Mouse (Mus musculus): ENCODE data around the gene Zc3h4. TPM values are rescaled to one million over a fixed set of nuclear protein-coding genes. Genes with fewer than 3 reads are reported as not detected.
A peak's percentile ranks its signal among the peaks of the same experiment; 100 is the strongest.

Zc3h4 gene
- polyA plus RNA-seq, 1 experiment from 2014 or later = 10.4 TPM

GRCm38 (mm10) chr7:16465568-16465967 lies 64.9 kb downstream of the Zc3h4 start:
- Histone ChIP-seq H3K4me1 (ENCODE audit: control insufficient read depth, insufficient read depth, low read length) (no peaks in the 10 kb centered on the region), H3K36me3 (ENCODE audit: control insufficient read depth, insufficient read depth, low read length) (no peaks in the 10 kb centered on the region), H3K9ac (ENCODE audit: low read length) (no peak overlapping the region), H3K27ac (ENCODE audit: low read length) (no peak overlapping the region), H3K9me3 (replicated peaks; ENCODE audit: control insufficient read depth, low read length) (no peaks in the 10 kb centered on the region), H3K4me3 (replicated peaks; ENCODE audit: low read length) (no peak overlapping the region), H3K27me3 (ENCODE audit: control insufficient read depth, insufficient read depth, low read length) (peaks cover 8% of the 10 kb centered on the region; the same call in 1 of the 2 replicates), H3K4me2 (ENCODE audit: low read depth, low read length) (no peak overlapping the region)
- WGBS = 90% methylated on average over 5 of the region's 5 CpGs
- ATAC-seq (ENCODE audit: insufficient read depth, low FRiP score) = no peak

GRCm38 (mm10) chr7:16466565-16466964 lies 65.9 kb downstream of the Zc3h4 start:
- H3K4me1 ChIP-seq (ENCODE audit: control insufficient read depth, insufficient read depth, low read length) = no peaks in the 10 kb centered on the region
- no peak overlapping the region for H3K4me2 ChIP-seq (ENCODE audit: low read depth, low read length)
- peaks cover 15% of the 10 kb centered on the region for H3K27me3 ChIP-seq (ENCODE audit: control insufficient read depth, insufficient read depth, low read length)
- WGBS = 72% methylated on average over 4 of the region's 4 CpGs
- H3K4me3 ChIP-seq (replicated peaks; ENCODE audit: low read length) = no peak overlapping the region
- no peaks in the 10 kb centered on the region for H3K36me3 ChIP-seq (ENCODE audit: control insufficient read depth, insufficient read depth, low read length)
- H3K9ac ChIP-seq (ENCODE audit: low read length) = no peak overlapping the region
- no peak overlapping the region for H3K27ac ChIP-seq (ENCODE audit: low read length)
- no peaks in the 10 kb centered on the region for H3K9me3 ChIP-seq (replicated peaks; ENCODE audit: control insufficient read depth, low read length)
- ATAC-seq (ENCODE audit: insufficient read depth, low FRiP score) = no peak

- no peak overlapping the region for H3K4me3 ChIP-seq (replicated peaks; ENCODE audit: low read length)
- no peak overlapping the region for H3K9ac ChIP-seq (ENCODE audit: low read length)
- no peak for ATAC-seq (ENCODE audit: insufficient read depth, low FRiP score)
- 36% methylated on average over 5 of the region's 5 CpGs for WGBS
- H3K27ac ChIP-seq (ENCODE audit: low read length) = no peak overlapping the region
- no peaks in the 10 kb centered on the region for H3K4me1 ChIP-seq (ENCODE audit: control insufficient read depth, insufficient read depth, low read length)
- peaks cover 28% of the 10 kb centered on the region for H3K27me3 ChIP-seq (ENCODE audit: control insufficient read depth, insufficient read depth, low read length)
- H3K36me3 ChIP-seq (ENCODE audit: control insufficient read depth, insufficient read depth, low read length) = no peaks in the 10 kb centered on the region
- no peaks in the 10 kb centered on the region for H3K9me3 ChIP-seq (replicated peaks; ENCODE audit: control insufficient read depth, low read length)
- no peak overlapping the region for H3K4me2 ChIP-seq (ENCODE audit: low read depth, low read length)
Observed at GRCm38 (mm10) chr7:16468115-16468514, 67.4 kb downstream of the Zc3h4 start.

GRCm38 (mm10) chr7:16471549-16471948 lies 70.8 kb downstream of the Zc3h4 start:
- ATAC-seq (ENCODE audit: insufficient read depth, low FRiP score) = no peak
- H3K4me2 ChIP-seq (ENCODE audit: low read depth, low read length) = no peak overlapping the region
- H3K4me3 ChIP-seq (replicated peaks; ENCODE audit: low read length) = no peak overlapping the region
- H3K9me3 ChIP-seq (replicated peaks; ENCODE audit: control insufficient read depth, low read length) = no peaks in the 10 kb centered on the region
- no peak overlapping the region for H3K9ac ChIP-seq (ENCODE audit: low read length)
- 37% methylated on average over 9 of the region's 9 CpGs for WGBS
- peaks cover 17% of the 10 kb centered on the region; the same call in 1 of the 2 replicates for H3K4me1 ChIP-seq (ENCODE audit: control insufficient read depth, insufficient read depth, low read length)
- no peak overlapping the region for H3K27ac ChIP-seq (ENCODE audit: low read length)
- no peaks in the 10 kb centered on the region for H3K36me3 ChIP-seq (ENCODE audit: control insufficient read depth, insufficient read depth, low read length)
- H3K27me3 ChIP-seq (ENCODE audit: control insufficient read depth, insufficient read depth, low read length) = peaks cover 62% of the 10 kb centered on the region

- H3K9me3 ChIP-seq (replicated peaks; ENCODE audit: control insufficient read depth, low read length) = no peaks in the 10 kb centered on the region
- 16% methylated on average over 17 of the region's 17 CpGs for WGBS
- no peak for ATAC-seq (ENCODE audit: insufficient read depth, low FRiP score)
- H3K27me3 ChIP-seq (ENCODE audit: control insufficient read depth, insufficient read depth, low read length) = peaks cover 69% of the 10 kb centered on the region
- H3K9ac ChIP-seq (ENCODE audit: low read length) = no peak overlapping the region
- no peak overlapping the region for H3K27ac ChIP-seq (ENCODE audit: low read length)
- H3K4me2 ChIP-seq (ENCODE audit: low read depth, low read length) = no peak overlapping the region
- H3K36me3 ChIP-seq (ENCODE audit: control insufficient read depth, insufficient read depth, low read length) = no peaks in the 10 kb centered on the region
- peaks cover 18% of the 10 kb centered on the region; the same call in 1 of the 2 replicates for H3K4me1 ChIP-seq (ENCODE audit: control insufficient read depth, insufficient read depth, low read length)
- no peak overlapping the region for H3K4me3 ChIP-seq (replicated peaks; ENCODE audit: low read length)
Observed at GRCm38 (mm10) chr7:16472116-16472709, 71.5 kb downstream of the Zc3h4 start.

- Histone ChIP-seq H3K4me3 (replicated peaks; ENCODE audit: low read length) (no peak overlapping the region), H3K9ac (ENCODE audit: low read length) (no peak overlapping the region), H3K9me3 (replicated peaks; ENCODE audit: control insufficient read depth, low read length) (no peaks in the 10 kb centered on the region), H3K27me3 (ENCODE audit: control insufficient read depth, insufficient read depth, low read length) (peaks cover 64% of the 10 kb centered on the region), H3K36me3 (ENCODE audit: control insufficient read depth, insufficient read depth, low read length) (no peaks in the 10 kb centered on the region), H3K4me1 (ENCODE audit: control insufficient read depth, insufficient read depth, low read length) (peaks cover 18% of the 10 kb centered on the region; the same call in 1 of the 2 replicates), H3K27ac (ENCODE audit: low read length) (no peak overlapping the region), H3K4me2 (ENCODE audit: low read depth, low read length) (no peak overlapping the region)
- 51% methylated on average over 8 of the region's 8 CpGs for WGBS
- ATAC-seq (ENCODE audit: insufficient read depth, low FRiP score) = no peak
Observed at GRCm38 (mm10) chr7:16473847-16474246, 73.1 kb downstream of the Zc3h4 start.

GRCm38 (mm10) chr7:16474445-16474844 lies 73.7 kb downstream of the Zc3h4 start:
- H3K36me3 ChIP-seq (ENCODE audit: control insufficient read depth, insufficient read depth, low read length) = no peaks in the 10 kb centered on the region
- H3K4me1 ChIP-seq (ENCODE audit: control insufficient read depth, insufficient read depth, low read length) = peaks cover 18% of the 10 kb centered on the region; the same call in 1 of the 2 replicates
- peak overlapping the region; percentile 21; the same call in 1 of the 2 replicates for H3K4me3 ChIP-seq (replicated peaks; ENCODE audit: low read length)
- peak overlapping the region; percentile 29; the same call in 1 of the 2 replicates for H3K4me2 ChIP-seq (ENCODE audit: low read depth, low read length)
- no peak overlapping the region for H3K9ac ChIP-seq (ENCODE audit: low read length)
- H3K27me3 ChIP-seq (ENCODE audit: control insufficient read depth, insufficient read depth, low read length) = peaks cover 64% of the 10 kb centered on the region
- no peak overlapping the region for H3K27ac ChIP-seq (ENCODE audit: low read length)
- WGBS = 3% methylated on average over 33 of the region's 33 CpGs
- no peaks in the 10 kb centered on the region for H3K9me3 ChIP-seq (replicated peaks; ENCODE audit: control insufficient read depth, low read length)
- ATAC-seq (ENCODE audit: insufficient read depth, low FRiP score) = no peak

- Histone ChIP-seq H3K4me2 (ENCODE audit: low read depth, low read length) (peak overlapping the region; percentile 24; the same call in 1 of the 2 replicates), H3K27me3 (ENCODE audit: control insufficient read depth, insufficient read depth, low read length) (peaks cover 64% of the 10 kb centered on the region), H3K36me3 (ENCODE audit: control insufficient read depth, insufficient read depth, low read length) (no peaks in the 10 kb centered on the region), H3K9ac (ENCODE audit: low read length) (no peak overlapping the region; the same call in 1 of the 2 replicates), H3K4me3 (replicated peaks; ENCODE audit: low read length) (peak overlapping the region; percentile 39; the same call in 1 of the 2 replicates), H3K4me1 (ENCODE audit: control insufficient read depth, insufficient read depth, low read length) (peaks cover 18% of the 10 kb centered on the region; the same call in 1 of the 2 replicates), H3K9me3 (replicated peaks; ENCODE audit: control insufficient read depth, low read length) (no peaks in the 10 kb centered on the region), H3K27ac (ENCODE audit: low read length) (no peak overlapping the region)
- no peak for ATAC-seq (ENCODE audit: insufficient read depth, low FRiP score)
- WGBS = 5% methylated on average over 23 of the region's 23 CpGs
Observed at GRCm38 (mm10) chr7:16475321-16475720, 74.6 kb downstream of the Zc3h4 start.

GRCm38 (mm10) chr7:16475764-16476599 lies 75.3 kb downstream of the Zc3h4 start:
- Histone ChIP-seq H3K27me3 (ENCODE audit: control insufficient read depth, insufficient read depth, low read length) (peaks cover 63% of the 10 kb centered on the region), H3K4me3 (replicated peaks; ENCODE audit: low read length) (peak overlapping the region; percentile 39), H3K9ac (ENCODE audit: low read length) (no peak overlapping the region; the same call in 1 of the 2 replicates), H3K36me3 (ENCODE audit: control insufficient read depth, insufficient read depth, low read length) (no peaks in the 10 kb centered on the region), H3K27ac (ENCODE audit: low read length) (no peak overlapping the region), H3K9me3 (replicated peaks; ENCODE audit: control insufficient read depth, low read length) (no peaks in the 10 kb centered on the region), H3K4me1 (ENCODE audit: control insufficient read depth, insufficient read depth, low read length) (peaks cover 18% of the 10 kb centered on the region; the same call in 1 of the 2 replicates), H3K4me2 (ENCODE audit: low read depth, low read length) (peak overlapping the region; percentile 53)
- ATAC-seq (ENCODE audit: insufficient read depth, low FRiP score) = 0 out of 2 replicates have a peak, but pooled peaks have one; percentile 12
- 1% methylated on average over 59 of the region's 59 CpGs for WGBS

Data from stomach, embryonic 16.5 days (tissue).